Mouse (Mus musculus) heart, adult 11 months (tissue): ENCODE measurements around the gene Rrp8.
A peak's percentile ranks its signal among the peaks of the same experiment; 100 is the strongest.

ENCODE experiments used
- DNase-seq: peaks from one replicate; pipeline ENCODE4 v3.0.0; 2022

The Rrp8 gene

DNA sequence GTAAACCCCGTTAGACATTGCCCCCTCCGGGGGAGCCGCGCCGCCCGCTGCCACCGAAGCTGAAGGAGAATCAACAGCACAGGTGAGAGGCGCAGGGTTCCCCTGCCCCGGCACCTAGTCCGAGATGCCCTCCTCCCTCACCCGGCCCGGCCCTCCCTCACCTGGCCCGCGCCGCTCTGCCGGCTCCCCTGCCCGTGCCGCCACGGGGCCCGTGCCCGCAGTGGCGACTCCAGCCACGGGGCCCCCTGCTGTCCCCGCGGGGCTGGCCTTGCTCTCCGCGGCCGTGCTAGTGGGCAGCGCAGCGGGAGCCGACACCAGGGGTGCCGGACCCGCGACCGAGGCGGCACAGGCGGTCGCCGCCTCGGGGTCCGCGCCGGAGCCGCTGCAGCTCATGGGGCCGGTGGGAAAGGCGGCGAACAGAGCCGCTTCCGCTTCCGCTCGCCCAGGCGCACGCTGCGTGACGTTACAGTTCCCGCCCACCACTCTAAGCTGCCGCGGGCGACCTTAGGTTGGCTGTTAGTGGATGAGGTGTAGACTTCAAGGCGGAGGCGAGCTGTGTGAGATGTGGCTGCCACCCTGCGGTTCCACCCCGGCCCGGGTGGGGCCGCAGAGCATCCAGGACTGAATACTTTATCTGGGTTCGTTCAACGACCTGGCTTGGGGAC lies 6.9 kb upstream of the Rrp8 start, which contains the start of gene Taf10:
Gene Taf10 (minus strand): TSS at position 436 of the 665 bp plus-strand sequence.
- peak; percentile 99 for DNase-seq

DNA sequence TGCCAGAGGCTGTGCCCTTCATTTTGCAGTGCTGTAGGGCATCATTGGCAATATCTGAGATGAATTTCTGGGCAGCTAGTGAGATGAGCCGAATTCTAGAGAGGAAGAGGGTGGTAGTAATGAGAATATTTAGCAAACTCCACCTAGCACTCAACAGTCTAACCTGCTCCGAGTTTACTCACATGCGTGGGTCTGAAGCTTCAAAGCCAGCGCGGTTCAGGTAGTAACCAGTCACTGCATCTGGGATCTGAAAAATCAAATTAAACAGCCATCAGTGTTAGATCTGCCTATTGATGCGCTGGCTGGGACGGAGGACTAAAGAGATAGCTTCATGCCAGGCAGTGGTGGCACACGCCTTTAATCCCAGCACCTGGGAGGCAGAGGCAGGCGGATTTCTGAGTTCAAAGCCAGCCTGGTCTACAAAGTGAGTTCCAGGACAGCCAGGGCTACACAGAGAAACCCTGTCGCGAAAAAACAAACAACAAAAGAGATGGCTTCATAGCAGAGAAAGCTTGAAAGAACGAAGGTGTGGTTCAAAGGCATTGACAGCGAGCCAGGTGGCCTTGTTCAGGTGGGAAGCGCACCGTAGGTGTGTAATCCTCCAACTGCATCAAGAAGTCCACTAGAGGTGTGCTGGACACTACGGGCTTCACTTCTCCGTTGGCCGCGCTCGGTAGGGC lies 6.2 kb upstream of the Rrp8 start:
- peak; percentile 89 for DNase-seq

DNA sequence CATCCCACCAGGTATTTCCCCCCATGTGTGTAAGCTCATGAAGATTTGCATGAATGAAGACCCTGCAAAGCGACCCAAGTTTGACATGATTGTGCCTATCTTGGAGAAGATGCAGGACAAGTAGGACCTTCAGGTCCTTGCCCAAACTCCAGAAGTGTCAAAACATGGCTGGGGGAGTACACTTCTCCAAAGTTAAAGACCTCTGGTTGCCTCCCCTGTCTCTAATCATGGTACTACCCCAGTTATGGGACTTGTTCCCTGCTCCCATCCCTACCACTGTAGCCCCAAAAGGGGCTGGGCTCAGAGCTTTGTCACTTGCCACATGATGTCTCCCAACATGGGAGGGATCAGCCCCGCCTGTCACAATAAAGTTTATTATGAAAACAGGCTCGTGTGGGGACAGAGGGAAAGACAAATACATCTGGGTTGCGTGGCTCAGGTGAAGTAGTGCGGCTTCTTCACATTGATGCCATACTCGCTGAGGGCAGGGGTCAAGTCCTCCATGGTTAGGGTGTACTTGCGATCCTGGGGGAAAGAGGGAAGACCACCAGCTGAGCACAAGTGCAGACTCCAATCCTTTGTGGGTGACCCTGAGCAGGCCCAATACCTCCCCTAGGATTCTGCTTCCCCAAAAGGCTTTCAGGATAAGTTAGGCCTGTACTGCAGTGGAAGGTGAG lies 5.5 kb upstream of the Rrp8 start:
- DNase-seq: peak; percentile 91

DNA sequence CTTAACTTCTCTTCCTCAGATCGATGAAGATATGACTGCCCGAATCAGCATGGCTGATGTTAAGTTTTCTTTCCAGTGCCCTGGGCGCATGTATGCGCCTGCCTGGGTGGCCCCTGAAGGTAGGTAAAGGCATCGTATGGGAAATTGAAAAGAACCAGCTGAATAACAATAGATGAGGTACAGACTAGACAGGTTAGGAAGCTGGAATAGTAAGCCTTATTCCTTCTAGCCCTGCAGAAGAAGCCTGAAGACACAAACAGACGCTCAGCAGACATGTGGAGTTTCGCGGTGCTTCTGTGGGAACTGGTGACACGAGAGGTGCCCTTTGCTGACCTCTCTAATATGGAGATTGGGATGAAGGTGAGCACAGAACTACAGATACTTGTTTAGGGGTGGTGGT lies 4.8 kb upstream of the Rrp8 start:
- peak; percentile 74 for DNase-seq

DNA sequence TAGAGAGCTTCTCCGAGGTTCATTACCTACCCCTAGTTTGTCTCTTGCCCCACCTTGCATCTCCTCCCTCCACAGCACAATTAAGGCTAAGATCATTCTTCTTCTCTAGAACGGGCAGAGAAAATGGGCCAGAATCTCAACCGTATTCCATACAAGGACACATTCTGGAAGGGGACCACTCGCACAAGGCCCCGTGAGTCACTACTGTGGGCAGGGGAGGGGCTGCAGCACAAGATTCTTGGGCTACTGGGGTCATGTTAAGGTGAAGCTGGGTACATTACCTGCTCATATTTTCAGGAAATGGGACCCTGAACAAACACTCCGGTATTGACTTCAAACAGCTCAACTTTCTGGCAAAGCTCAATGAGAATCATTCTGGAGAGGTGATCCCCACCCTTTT lies 3.7 kb upstream of the Rrp8 start:
- DNase-seq: peak; percentile 91

DNA sequence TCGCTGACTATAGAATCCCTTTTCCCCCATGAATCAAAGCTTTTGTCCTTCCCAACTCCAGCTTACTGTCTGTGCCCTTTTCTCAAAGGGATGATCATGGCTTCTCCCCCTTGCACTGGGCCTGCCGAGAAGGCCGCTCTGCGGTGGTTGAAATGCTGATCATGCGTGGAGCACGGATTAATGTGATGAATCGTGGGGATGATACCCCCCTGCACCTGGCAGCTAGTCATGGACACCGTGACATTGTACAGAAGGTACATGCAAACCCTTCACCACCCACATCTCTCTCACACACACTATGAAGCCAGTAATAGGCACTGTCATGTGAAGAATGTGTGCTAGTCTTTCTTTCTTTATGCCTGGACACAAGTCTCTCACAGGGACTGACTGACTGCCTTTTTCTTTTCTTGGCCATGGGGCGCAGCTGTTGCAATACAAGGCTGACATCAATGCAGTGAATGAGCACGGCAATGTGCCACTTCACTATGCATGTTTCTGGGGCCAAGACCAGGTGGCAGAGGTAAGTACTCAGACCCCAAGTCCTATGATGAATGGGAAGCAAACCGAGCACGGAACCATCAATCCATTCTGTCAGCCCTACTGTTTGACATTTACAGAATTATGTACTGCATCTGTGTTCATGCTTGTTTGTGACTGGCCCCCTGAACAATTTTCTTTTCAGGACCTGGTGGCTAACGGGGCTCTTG lies 3.1 kb upstream of the Rrp8 start:
- DNase-seq: peak; percentile 88

DNA sequence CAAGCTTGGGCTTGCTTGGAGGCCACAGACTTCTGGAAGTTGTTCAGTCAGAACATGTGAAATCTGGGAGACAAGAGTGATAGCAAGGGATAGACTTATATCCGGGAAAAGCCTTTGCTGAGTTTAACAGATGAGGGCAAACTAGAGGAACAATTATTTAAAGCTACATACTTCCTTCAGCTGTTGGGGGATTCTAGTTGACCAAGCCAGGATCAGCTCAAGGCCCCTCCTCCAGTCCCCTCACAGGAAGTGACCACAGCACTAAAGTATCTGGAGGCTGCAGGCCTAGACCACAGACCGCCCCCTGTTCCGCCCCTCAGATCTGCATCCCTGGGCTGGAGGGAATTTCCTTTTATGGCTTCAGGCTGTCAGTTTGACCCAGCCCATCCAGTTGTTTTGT lies 1.8 kb upstream of the Rrp8 start:
- peak; percentile 99 for DNase-seq

DNA sequence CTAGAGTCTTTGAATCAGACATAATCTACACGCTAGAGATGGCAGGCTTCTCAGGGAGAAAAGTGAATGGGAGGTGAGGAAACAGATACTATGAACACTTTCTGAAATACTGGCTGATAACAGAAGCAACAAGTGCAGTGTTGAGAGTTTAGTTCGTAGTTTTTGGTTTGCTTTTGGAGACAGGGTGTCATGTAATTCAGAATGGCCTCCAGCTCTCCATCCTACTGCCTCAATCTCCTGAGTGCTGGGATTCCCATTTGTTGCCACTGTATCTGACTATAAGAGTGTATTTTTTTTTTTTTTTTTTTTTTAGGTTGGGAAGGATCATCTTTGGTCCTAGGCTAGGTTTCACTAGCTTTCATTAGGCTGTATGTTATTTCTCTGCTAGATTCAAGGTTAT lies 1.1 kb upstream of the Rrp8 start:
- peak; percentile 68 for DNase-seq

DNA sequence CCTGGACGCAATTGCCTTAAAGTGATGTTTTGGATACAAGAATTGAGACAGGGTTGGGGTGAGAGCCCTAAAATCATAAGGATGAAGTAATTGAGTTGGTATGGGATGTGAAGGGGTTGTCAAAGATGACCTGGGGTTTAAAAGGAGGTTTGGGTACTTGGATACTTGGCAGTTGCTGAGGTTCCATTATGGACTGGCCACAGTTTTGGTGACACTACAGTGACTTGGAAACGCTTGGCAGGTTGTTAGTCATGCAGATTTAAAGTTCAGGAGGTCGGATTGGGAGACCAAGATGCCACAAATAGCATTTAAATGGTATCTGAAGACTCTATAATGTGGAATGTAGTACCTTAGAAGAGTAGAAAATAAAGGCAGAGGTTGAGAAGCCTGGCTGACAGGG lies 463 bp upstream of the Rrp8 start:
- DNase-seq: peak; percentile 89

DNA sequence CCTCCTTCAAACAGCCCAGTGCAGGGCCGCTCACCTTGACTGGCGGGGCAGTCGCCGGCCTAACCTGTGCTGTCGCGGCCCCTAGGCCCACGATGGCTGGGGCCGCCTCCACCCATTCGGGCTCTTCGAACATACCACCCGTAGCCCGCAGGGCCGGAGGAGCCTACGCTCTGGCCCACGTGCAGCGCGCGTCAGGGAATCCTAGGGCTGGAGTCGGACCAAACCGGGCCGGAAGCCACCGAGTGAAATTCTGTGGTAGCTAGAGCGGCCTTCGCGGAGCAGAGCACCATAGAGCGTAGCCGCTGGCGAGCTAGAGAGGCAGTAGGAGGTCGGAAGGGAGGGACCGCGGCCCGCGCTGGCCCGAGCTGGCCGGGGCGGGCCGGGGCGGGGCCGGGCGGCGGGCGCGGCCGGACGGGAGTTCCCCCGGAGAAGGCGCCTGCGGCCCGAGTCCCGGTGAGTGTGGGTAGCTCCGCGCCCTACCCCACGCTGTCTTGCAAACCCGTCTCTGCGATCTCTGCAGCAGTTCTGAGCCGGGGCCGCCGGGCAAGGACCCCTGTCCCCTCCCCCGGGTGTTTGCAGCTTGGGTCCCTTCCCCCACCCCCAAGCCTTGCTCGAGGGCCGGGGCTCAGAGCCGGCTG lies 802 bp downstream of the Rrp8 start, which contains the start of gene Ilk:
Gene Ilk (plus strand): TSS at position 329 of the 638 bp plus-strand sequence.
- DNase-seq: peak; percentile 100

DNA sequence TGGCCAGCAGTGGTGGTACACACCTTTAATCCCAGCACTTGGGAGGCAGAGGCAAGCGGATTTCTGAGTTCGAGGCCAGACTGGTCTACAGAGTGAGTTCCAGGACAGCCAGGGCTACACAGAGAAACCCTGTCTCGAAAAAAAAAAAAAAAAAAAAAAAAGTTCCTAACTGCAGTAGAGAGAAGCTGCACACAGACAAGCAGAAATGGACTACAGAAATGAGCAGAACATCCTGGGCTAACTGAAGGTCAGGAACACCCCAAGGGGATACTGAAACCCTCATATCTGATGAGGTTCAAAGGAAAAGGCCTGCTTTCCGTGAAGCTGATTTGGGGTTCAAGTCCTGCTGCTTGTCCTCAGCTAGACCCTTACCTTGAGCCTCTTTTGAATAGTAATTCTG lies 1.7 kb downstream of the Rrp8 start:
- peak; percentile 67 for DNase-seq

DNA sequence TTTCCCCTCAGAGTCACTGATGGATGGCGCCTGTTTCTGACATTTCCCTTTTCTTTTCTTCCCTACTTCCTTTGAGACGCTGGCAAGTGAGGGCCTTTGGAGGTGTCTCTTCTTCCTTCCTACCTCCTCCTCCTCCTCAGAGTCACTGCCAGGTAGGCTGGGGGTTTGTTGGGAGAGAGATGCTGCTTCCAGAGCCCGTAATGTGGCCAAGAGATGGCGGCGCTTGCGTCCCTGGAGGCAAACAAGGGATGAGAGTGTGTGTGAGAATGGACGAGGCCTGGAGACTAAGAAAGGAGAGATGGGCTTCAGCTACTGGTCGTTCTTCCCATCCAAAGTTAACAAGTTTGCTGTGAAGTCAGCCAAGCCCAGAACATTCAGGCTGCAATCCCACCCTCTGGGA lies 2.4 kb downstream of the Rrp8 start:
- DNase-seq: peak; percentile 87

DNA sequence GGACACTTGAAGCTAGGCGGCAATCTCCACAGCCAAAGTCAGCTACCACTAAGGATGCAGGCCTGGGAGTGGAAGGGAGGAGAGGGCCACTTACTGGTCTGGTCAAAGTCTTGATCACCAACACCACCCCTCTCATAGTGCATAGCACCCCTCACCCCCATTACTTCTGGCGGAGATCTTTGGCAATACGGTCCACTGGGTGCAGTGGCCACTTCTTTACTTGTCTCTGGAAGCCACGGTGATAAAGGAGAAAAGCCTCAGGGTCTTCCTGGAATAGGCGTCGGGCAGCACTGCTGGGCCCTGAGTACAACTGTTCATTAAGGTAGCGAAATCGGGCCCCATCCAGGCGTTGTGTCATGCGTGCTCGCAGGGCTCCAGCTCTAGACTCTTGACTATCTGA lies 3.3 kb downstream of the Rrp8 start:
- peak; percentile 91 for DNase-seq

DNA sequence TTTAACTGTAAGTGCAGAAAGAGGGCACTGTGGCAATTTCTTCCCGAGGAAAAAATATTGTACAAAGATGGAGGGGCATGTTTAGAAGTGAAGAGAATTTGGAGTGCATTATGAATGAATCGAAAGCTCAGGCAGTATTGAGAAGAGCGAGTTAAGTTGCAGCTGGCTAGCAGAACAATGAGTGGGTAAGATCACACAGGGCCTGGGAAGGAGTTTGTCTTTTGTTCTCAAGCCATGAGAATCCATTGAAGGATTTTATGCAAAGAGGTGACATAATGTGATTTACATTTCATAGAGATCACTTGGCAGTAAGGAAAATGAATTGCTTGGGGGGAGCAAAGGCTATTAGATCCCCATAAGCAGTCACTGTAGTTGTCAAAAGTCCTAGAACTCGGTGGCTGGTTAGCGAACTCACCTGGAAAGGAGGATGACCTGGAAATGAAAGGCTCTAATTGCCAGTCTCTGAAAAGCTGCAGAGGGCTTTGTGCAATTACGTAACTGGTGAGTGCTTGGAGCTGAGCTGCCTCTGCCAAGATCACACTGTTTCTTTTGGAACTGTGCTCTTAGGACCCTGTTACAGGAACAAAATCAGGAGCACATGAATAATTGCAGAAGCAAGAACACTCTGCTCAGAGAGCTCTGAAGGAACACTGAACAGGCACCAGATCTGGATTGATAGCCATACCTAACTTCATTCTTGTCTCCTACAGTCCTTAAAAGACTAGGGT lies 8.3 kb downstream of the Rrp8 start:
- DNase-seq: peak; percentile 95

DNA sequence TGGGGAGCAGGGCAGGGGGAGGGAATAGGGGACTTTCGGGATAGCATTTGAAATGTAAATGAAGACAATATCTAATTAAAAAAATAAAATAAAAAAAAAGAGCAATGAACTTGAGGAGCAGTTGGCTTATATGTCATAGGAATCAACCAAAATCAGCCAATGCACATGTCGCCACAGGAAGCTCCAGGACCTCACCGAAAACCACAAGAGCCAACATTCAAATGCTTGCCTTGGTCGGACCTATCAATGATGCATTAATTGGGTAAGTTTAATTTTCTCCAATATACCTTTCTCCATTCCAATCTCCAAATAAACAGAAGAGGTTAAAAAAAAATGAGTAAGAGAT lies 10.2 kb downstream of the Rrp8 start:
- peak; percentile 56 for DNase-seq

DNA sequence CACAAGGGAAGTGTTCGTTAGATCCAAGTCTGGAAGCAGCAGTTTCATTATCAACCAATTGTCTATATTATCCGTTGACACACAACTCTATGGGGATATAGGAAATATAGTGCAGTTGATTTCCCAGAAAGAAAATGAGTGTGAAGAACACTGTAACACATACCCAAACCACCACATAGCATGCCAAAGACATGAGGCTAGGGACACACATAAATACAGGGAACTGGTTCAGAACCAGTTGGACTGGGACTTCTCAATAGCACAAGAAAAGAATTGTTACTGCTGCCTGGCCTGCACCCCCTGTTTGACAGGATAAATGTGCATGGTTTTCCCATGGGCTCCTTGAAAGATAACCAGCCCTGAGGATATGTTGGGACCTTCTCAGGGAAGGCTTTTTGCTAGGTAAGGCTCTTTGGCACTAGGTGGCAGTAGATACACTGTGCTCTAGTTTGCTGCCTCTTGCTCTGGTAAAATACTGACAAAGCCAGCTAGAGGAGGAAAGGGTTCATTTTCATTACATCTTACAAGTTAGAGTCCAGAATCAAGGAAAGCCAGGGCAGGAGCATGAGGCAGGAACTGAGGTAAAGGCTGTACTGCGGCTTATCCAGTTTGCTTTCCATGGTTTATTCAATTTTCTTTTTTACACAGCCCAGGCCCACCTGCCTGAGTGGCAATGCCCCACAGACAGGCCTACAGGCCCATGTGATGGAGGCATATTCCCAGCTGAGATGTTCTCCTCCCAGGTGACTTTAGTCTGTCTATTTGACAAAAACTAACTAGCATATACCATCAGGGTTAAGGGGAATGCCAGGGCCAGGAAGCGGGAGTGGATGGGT lies 10.8 kb downstream of the Rrp8 start:
- DNase-seq: peak; percentile 94

DNA sequence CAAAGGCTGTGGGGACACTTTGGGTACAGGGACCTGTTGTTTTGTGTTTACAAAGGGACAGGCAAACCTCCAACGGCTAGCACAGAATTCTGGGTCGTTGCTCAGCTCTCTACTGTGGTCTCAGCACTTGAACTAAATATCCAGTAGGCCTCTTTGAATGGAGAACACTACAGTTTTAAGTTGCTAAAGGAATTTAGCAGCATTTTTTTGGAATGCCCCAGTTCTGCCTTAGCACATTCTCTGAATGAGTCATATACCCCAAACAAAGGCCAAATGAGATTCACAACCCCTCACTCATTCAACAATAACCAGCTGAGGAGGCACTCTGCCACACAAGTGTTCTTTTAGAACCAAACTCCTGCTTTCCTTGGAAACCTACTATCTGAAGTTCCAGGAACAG lies 15.3 kb downstream of the Rrp8 start:
- DNase-seq: no peak

DNA sequence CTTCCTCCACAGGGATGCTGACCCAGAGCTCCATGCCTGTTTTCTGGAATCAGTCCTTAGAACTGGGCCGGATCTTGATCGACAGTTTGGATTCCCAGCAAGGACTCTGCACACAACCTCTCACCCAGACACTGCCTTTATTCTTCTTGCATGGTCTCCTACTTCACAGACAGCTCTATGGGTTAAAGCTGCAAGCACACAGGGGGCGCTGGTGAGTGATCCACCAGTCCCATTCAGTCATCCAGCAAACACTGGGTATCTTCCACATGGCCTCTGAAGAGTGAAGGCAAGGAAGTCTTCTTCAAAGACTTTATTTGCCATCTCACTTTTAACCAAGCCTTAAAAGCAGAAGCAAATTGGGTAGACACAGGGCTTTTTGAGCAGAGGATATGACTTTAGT lies 21.8 kb downstream of the Rrp8 start:
- no peak for DNase-seq

DNA sequence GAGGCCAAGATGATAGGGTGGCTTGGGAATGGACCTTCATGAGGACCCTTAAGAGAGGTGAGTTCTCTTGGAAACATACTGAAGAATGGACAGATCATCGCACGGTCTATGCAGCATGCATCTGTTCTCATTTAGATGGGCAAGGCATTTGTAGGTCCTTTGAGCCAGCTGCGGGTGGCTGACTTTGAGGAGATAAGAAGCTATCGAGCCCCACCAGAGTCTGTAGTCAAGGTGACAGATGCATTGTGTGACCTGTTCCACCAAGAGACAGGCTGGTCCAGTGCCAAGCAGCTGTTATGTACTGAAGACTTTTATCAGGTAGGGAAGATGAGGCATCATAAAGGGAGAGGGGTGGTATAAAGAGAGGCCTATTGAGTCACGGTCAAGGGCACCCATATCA lies 28.5 kb downstream of the Rrp8 start:
- peak; percentile 66 for DNase-seq

DNA sequence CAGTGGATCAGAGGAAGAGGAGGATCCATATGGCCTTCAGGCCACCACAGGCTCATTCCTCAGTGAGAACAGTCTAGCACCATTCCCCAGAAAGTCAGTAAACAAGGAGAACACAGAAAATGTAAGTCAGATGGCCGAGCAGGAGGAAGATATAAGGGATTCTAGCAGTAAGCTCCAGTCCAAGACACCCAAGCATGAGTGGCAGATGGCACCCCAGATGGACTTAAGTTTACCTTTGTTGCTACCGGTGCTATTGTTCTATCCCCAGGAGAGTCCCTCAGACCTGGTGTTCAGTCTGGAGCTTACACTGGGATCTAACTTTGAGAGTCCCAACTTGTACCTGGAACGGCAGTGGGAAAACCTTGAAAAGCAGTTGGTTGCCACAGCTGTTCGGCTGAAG lies 33.4 kb downstream of the Rrp8 start:
- peak; percentile 76 for DNase-seq

DNA sequence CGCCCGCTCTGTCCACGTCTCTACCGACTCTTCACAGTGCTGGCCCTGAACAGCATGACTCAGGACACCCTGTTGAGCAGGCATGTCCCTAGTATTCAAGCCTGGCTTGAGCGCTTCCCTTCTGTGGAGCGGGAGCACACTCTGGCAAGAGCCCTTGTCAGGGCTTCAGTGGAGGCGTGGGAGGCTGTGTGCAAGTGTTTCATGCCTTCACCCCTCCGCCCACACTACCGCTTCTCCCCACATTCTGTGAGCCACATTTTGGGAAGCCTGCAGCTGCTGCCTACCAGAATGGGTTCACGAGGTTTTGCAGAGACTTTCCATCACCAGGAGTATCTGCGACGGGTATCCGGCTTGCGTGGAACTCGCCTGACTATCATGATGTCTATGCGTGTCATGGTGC lies 34.0 kb downstream of the Rrp8 start:
- DNase-seq: peak; percentile 74
